In genomic region chr14:21599446-21600173, GRCm38 (mm10) we compare ENCODE assay signal across 14 mouse cellular contexts.
A peak's percentile ranks its signal among the peaks of the same experiment; 100 is the strongest.
DNase-seq lines count a peak whose midpoint lies in the region; ATAC-seq and TF ChIP-seq lines count a peak whose summit lies in the region.
"Had no signal": no experiment of that assay in that cellular context is flagged by ENCODE, and none has a peak within 500 bp of the region (broad histone marks: within the 10 kb centered on the region; RNA-seq: fewer than 3 reads in every experiment).

No protein-coding gene starts in this region.

- H3K4me3 ChIP-seq in kidney, adult 2 months (ENCODE audit: insufficient read depth, low read depth, low read length): no peak overlapping the region
- no peak overlapping the region for H3K4me3 ChIP-seq in forebrain, embryonic 11.5 days (ENCODE audit: low read depth, low read length)
- no peak overlapping the region for H3K4me3 ChIP-seq in hindbrain, embryonic 16.5 days (ENCODE audit: low read length)
- H3K4me3 ChIP-seq in midbrain, postnatal 0 days (ENCODE audit: low read depth, low read length): no peak overlapping the region
- H3K4me3 ChIP-seq in gastrocnemius, adult 2 months: no peak overlapping the region
- H3K4me3 ChIP-seq: erythroblast, embryonic 14.5 days; myocyte had no signal

- TF ChIP-seq CTCF in kidney, adult 2 months (conservative IDR thresholded peaks at IDR 0.05; ENCODE audit: insufficient read depth, insufficient read length, low read depth, low read length): no peak
- no peak for TF ChIP-seq CTCF in midbrain, postnatal 0 days (IDR thresholded peaks at IDR 0.05)
- TF ChIP-seq CTCF in gastrocnemius, adult 2 months (IDR thresholded peaks at IDR 0.05): no peak

- peak; percentile 62 for DNase-seq in kidney, adult 2 months
- DNase-seq in kidney, postnatal 4 days: no peak
- peak; percentile 73 for DNase-seq in forebrain, embryonic 11.5 days (ENCODE audit: low spot score)
- no peak for DNase-seq in midbrain, postnatal 0 days (ENCODE audit: low spot score)
- DNase-seq in left cerebral cortex, postnatal 4 days: no peak
- no peak for DNase-seq in gastrocnemius, adult 2 months
- no peak for DNase-seq in adrenal gland, adult 8-10 months
- DNase-seq: gastrocnemius, postnatal 14 days; heart, postnatal 10 days; lung, postnatal 14 days; right cerebral cortex, postnatal 14 days had no signal

- peak; percentile 89 for ATAC-seq in forebrain, embryonic 11.5 days (replicated peaks; ENCODE audit: low FRiP score)
- ATAC-seq in hindbrain, embryonic 16.5 days: peak; percentile 54; the same call in 1 of the 2 replicates
- ATAC-seq in midbrain, postnatal 0 days (ENCODE audit: low FRiP score): no peak

- H3K9me3 ChIP-seq in forebrain, embryonic 11.5 days (ENCODE audit: control insufficient read depth, low read length): no peaks in the 10 kb centered on the region; the same call in 1 of the 2 replicates
- no peaks in the 10 kb centered on the region for H3K9me3 ChIP-seq in hindbrain, embryonic 16.5 days (ENCODE audit: control insufficient read depth, low read length)
- no peaks in the 10 kb centered on the region for H3K9me3 ChIP-seq in midbrain, postnatal 0 days (ENCODE audit: low read length)

- 61% methylated on average over 9 of the region's 9 CpGs for WGBS in kidney, adult 2 months
- 27% methylated on average over 9 of the region's 9 CpGs for WGBS in forebrain, embryonic 11.5 days
- WGBS in hindbrain, embryonic 16.5 days: 28% methylated on average over 9 of the region's 9 CpGs
- WGBS in midbrain, postnatal 0 days: 16% methylated on average over 9 of the region's 9 CpGs

- H3K27ac ChIP-seq in kidney, adult 2 months (ENCODE audit: insufficient read depth, low read depth, low read length): peak overlapping the region; percentile 26; the same call in 1 of the 2 replicates
- H3K27ac ChIP-seq in forebrain, embryonic 11.5 days (ENCODE audit: low read depth, low read length): peak overlapping the region; percentile 84
- H3K27ac ChIP-seq in hindbrain, embryonic 16.5 days (ENCODE audit: low read depth, low read length): no peak overlapping the region
- no peak overlapping the region for H3K27ac ChIP-seq in midbrain, postnatal 0 days (ENCODE audit: low read depth, low read length)
- H3K27ac ChIP-seq in gastrocnemius, adult 2 months: no peak overlapping the region

- no peaks in the 10 kb centered on the region for H3K36me3 ChIP-seq in kidney, adult 2 months (ENCODE audit: control insufficient read depth, insufficient read depth, low read length)
- H3K36me3 ChIP-seq in forebrain, embryonic 11.5 days (ENCODE audit: control insufficient read depth, insufficient read depth, low read length): no peaks in the 10 kb centered on the region
- no peaks in the 10 kb centered on the region for H3K36me3 ChIP-seq in hindbrain, embryonic 16.5 days (ENCODE audit: control insufficient read depth, insufficient read depth, low read length)
- H3K36me3 ChIP-seq in midbrain, postnatal 0 days (ENCODE audit: insufficient read depth, low read length): no peaks in the 10 kb centered on the region

- TF ChIP-seq POLR2A in kidney, adult 2 months (IDR thresholded peaks at IDR 0.05; ENCODE audit: low read depth, low read length): no peak

- intact Hi-C loops in left cerebral cortex, postnatal 4 days (cut with DNase I): no loop called here
- intact Hi-C loops in gastrocnemius, adult 2 months (cut with DNase I): no loop called here

- peaks cover 22% of the 10 kb centered on the region for H3K4me1 ChIP-seq in kidney, adult 2 months (ENCODE audit: control insufficient read depth, insufficient read depth, low read length)
- peaks cover 13% of the 10 kb centered on the region for H3K4me1 ChIP-seq in forebrain, embryonic 11.5 days (replicated peaks; ENCODE audit: control insufficient read depth, insufficient read depth, low read length)
- peaks cover 12% of the 10 kb centered on the region for H3K4me1 ChIP-seq in hindbrain, embryonic 16.5 days (ENCODE audit: control insufficient read depth, insufficient read depth, low read depth, low read length)
- H3K4me1 ChIP-seq in midbrain, postnatal 0 days (ENCODE audit: insufficient read depth, low read length): peaks cover 11% of the 10 kb centered on the region; the same call in 1 of the 2 replicates

- H3K27me3 ChIP-seq in kidney, adult 2 months (replicated peaks; ENCODE audit: control insufficient read depth, insufficient read depth, low read length): no peaks in the 10 kb centered on the region
- no peaks in the 10 kb centered on the region for H3K27me3 ChIP-seq in forebrain, embryonic 11.5 days (ENCODE audit: control insufficient read depth, insufficient read depth, low read length)
- no peaks in the 10 kb centered on the region for H3K27me3 ChIP-seq in hindbrain, embryonic 16.5 days (replicated peaks; ENCODE audit: control insufficient read depth, insufficient read depth, low read length)
- no peaks in the 10 kb centered on the region for H3K27me3 ChIP-seq in midbrain, postnatal 0 days (ENCODE audit: insufficient read depth, low read length)

- H3K9ac ChIP-seq in forebrain, embryonic 11.5 days (ENCODE audit: low read length): no peak overlapping the region
- H3K9ac ChIP-seq in hindbrain, embryonic 16.5 days (ENCODE audit: low read depth, low read length): no peak overlapping the region
- no peak overlapping the region for H3K9ac ChIP-seq in midbrain, postnatal 0 days (replicated peaks; ENCODE audit: low read length, poor library complexity, severe bottlenecking)

- no peak overlapping the region for H3K4me2 ChIP-seq in forebrain, embryonic 11.5 days (ENCODE audit: low read depth, low read length, severe bottlenecking)
- H3K4me2 ChIP-seq in hindbrain, embryonic 16.5 days (ENCODE audit: low read length): no peak overlapping the region
- 0 out of 2 replicates have a peak overlapping the region, but pooled peaks have one; percentile 9 for H3K4me2 ChIP-seq in midbrain, postnatal 0 days (ENCODE audit: low read depth, low read length, poor library complexity, severe bottlenecking)

Comparison
In these comparisons a context has a peak if more than half of its experiments do, and no peak if none do; other contexts are left out.
1. DNase-seq: peak in kidney, adult 2 months (single experiment) and forebrain, embryonic 11.5 days (single experiment); none in kidney, postnatal 4 days (0 of 2), midbrain, postnatal 0 days (single experiment), left cerebral cortex, postnatal 4 days (single experiment), gastrocnemius, adult 2 months (single experiment) and adrenal gland, adult 8-10 months (single experiment).
2. H3K27ac ChIP-seq: peak in kidney, adult 2 months (single experiment) and forebrain, embryonic 11.5 days (single experiment); none in hindbrain, embryonic 16.5 days (single experiment), midbrain, postnatal 0 days (single experiment) and gastrocnemius, adult 2 months (single experiment).